Mouse (Mus musculus): ENCODE results near the gene Rhpn2.
"Not testable (repeated sequence)": the region's sequence is repeated elsewhere in the genome, so short reads cannot be mapped to it uniquely, and the experiment has no call there.

Gene Rhpn2

DNA sequence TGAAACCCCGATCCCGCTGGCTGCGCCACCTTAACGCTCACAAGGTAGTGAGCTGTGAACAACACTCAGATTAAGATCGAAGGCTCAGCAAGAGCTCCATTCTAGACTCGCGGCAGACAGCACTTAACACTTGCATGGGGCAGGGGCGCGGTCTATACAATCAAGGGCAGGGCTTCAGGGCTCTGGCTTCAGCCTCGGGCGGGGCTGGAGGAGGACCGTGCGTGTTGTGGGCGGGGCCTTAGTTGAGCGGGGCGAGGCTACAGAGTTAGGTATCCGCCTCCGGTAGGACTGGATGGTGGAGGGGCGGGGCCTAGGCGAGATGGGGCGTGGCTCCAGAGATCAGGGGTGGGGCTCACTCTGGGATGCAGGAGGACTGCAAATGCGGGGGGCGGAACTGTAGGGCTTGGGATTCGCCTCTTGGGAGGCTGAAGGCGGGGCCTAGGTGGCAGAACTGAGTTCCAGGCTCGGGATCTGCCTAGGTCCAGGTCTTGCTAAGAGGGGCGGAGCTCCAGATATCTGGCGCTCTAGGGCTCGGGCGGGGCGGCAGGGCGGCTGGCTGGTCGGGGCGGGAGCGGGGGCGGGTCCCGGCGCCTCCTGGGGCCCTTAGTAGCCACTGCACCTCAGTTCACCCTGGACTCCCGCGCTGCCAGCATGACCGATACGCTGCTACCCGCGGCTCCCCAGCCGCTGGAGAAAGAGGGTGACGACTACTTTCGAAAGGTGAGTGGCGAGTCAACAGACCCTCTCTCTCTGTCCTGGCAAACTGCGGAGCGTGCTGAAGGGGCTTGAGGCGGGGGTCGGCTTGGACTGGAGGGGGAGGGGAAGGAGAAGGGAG is at the start of gene Rhpn2:
Rhpn2 (plus strand) TSS at position 479 of the 835 bp plus-strand sequence.
- peak; percentile 100 for DNase-seq

DNA sequence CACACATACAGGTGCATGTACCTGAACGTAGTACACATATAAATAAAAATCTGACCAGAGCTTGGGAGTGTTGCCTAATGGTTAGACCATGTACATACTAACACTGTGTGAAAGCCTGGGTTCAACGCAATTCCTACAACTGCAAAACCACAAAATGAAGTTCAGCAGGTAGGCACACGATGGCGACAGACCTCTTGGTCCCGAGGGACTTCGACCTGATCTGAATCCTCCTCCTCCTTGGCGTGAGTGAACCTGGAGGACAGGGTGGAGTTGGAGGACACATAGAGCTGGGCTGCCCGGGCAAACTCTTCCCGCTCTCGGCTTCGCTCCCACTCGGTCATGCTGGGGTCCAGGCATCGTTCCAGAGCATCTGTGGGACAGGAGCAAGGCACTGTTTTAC is 40.5 kb upstream of the Rhpn2 start:
- no peak for DNase-seq

DNA sequence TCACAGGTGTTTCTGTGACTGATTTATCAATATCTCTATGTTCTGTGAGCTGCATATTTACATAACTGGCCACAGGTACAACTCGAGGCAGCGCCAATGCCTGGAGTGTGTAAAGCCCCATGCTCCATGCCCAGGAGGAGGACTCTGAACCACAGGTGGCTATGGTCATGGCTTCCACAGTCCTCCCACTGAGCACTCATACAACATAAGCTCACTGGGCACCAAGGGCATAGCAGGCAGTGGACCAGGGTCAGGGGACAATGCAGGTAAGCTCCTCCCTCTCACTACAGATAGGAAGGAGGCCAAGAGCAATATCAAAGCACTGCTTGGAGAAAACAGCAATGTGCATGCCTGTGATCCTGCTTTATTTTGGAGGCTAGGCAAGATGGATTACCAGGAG is 38.3 kb upstream of the Rhpn2 start:
- no peak for DNase-seq

GRCm38 (mm10) chr7:35297886-35298285 is 36.1 kb upstream of the Rhpn2 start:
- DNase-seq = no peak

DNA sequence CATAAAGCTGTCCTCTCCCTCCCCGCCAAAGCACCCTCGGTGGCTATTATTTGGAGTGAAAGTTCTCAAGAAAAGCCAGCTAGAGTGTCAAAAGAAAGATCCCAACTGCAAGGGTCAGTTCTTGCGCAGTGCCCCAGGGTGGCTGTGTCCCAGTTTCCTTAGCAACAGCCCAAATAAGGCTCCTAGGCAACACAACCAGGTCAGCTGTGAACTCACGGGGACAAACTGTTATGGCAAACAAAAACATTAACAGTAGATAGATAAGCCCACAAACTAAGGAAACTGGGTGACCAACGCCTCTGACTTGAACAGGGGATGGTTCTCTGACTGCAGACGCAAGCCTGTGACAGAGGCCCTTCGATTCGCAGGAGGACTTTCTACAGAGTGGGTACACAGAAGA is 34.3 kb upstream of the Rhpn2 start:
- peak; percentile 12 for DNase-seq

- DNase-seq = no peak
Observed at GRCm38 (mm10) chr7:35300792-35301191, 33.2 kb upstream of the Rhpn2 start.

DNA sequence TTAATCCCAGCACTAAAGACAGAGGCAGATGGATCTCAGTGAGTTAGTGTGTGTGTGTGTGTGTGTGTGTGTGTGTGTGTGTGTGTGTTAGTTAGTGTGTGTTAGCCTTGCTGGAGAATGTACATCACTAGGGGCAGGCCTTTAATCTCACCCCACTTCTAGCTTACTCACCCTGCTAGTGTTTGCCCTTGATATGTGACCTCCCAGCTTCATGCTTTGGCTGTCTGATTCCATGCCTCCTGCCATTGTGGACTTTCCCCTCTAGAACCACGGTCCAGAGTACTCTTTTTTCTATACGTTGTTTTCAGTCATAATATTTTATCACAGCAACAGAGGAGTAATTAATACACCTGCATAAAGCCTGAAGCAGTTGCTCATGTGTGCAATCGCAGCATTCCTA is 22.8 kb upstream of the Rhpn2 start:
- no peak for DNase-seq

DNA sequence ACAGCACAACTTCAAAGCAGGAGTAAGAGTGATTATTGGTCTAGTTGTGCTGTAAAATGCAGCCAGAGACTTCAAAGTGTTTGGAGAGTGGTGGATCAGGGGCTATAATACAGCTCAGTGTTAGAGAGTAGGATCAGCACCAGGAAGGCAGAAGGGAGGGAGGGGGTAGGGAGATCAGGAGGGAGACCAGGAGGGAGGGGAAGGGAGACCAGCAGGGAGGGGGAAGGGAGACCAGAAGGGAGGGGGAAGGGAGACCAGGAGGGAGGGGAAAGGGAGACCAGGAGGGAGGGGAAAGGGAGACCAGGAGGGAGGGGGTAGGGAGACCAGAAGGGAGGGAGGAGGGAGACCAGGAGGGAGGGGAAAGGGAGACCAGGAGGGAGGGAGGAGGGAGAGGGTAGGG is 19.8 kb upstream of the Rhpn2 start:
- no peak for DNase-seq

DNA sequence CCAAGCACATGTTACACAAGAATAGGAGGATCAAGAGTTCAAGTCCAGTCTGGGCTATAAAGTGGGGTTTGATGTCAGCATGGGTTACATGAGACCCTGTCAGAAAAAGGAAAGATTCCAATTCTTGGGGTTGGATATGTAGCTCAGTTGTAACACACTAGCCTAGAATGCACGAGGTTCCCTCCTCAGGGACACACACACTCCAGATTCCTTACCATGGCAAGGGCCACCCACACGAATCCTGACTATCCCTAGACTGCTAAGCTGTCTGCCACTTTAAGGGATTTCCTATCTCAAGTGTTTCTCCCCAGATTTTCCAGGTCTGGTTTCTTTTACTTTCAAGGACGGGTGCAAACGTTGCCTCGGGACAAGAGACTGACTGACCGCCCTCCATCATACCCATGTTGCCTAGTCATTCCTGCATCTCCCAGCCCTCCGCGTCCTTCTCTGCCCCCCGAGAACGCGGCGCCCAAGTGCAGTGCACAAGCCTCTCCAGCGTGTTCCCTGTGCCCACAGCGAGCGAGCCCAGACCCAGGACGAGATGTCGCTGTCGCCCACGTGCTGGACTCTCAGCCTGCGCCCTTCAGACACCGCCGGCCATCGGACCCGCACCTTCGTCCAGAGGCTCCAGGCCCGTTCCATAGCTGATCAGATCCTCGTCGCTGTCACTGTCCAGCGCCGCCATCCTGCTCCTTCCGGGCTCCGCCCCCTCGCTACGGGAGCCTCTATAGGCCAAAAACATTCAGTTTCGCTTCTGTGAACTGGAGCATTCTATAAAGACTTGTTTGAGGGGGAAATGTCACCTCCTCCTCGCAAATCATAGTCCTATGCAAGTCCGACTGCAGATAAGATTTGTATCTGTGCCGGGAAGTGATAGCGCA is 16.0 kb upstream of the Rhpn2 start, which contains the start of gene Gpatch1:
Gpatch1 (minus strand) TSS at position 712 of the 881 bp plus-strand sequence.
- DNase-seq = peak; percentile 95

GRCm38 (mm10) chr7:35319221-35319620 is 14.7 kb upstream of the Rhpn2 start:
- not testable (repeated sequence) for DNase-seq

GRCm38 (mm10) chr7:35319755-35320154 is 14.2 kb upstream of the Rhpn2 start:
- no peak for DNase-seq

- no peak for DNase-seq
Observed at GRCm38 (mm10) chr7:35322161-35322560, 11.8 kb upstream of the Rhpn2 start.

DNA sequence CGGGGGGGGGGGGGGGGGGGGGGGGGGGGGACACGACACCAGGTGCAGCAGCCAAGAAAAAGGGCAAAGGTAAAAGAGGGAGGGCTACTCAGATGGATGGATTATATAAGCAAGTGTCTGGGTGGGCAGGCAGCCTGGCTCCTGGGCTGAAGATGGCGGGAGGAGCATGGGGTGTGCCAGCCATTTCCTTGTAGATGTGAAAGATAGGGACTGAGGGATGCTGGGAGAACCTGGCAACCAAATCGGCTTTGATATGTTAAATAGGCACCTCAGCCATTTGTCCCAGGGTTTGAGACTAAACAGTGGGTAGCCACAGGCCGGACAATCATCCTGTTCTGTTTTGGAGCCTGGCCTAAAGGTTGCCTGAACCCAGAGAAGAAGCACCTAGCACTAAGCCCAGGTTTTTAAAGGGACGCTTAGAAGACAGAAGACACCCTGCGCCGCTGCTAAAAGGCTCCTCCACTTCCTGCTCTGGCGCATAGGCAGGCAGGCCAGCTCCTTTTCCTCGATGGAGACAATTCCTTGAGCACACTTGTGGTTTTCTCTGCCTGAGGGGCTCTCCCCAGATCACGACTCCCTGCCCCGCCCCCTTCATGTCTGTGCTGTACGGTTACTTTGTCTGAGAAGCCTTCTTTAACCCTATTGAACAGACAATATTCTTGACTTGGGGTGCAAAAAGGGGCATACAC is 11.1 kb upstream of the Rhpn2 start:
- no peak for DNase-seq

- peak; percentile 74 for DNase-seq
Observed at GRCm38 (mm10) chr7:35331590-35331989, 2.4 kb upstream of the Rhpn2 start.

DNA sequence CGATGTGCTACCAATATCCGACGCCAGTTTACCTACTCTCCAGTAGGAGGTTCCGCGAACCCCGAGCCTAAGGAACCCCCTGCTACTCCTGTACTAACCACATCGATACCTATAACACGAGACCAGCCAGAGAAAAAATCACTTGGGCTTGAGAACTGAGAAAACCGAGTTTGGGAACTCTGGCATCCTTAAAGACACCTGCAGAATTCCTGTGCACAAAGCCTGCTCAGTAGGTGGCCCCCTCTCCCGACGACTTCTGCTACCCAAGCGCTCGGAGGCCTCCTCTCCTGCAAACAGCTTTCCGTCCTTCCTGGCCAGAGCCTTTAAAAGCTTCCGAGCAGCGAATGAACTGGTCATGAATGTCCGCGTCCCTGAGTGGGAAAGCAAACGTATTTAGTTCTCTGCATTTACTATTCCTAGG is 729 bp upstream of the Rhpn2 start:
- DNase-seq = peak; percentile 62

DNA sequence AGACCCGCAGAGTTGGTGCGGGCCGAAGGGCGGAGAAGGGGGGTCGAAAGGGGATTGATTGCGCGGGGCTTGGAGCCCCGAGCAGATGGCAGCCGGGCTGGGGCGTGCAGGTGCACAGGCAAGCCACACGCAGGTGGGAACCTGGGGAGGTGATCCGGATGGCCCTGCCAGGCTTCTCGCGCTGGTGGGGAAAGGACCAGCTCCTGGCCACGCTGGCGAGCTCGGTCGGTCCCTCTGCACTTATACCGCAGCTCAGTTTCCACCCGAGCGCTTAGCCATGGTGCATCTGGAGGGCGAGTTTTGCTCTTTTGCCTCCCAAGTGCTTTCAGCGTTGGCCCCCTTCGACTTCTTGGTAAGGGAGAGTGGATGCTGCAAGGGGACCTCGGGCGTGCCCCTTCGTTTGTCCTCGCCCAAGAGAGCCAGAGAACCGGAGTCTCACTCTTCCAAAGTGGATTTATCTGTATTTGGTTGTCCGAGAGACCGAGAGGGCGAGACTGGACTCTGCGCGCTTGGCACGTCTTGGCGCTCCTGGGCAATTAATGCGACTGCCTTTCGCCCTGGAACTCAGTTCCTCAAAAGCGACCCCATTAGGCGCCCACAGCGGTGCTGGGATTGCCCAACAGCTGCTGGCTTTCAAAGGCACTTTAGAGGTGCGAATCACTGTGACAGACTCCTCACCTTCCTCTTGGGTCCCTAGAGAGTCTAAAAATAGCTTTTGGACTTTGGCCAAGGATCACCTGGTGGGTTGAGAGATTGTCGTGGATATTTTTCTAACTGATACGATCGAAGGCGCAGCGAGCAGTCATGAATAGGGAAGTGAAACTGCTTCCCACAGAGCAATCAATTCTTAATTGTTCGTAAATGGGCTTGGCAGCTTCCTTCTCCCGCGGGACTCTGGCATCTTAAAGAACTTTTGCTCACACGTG is 820 bp downstream of the Rhpn2 start:
- peak; percentile 49 for DNase-seq

DNA sequence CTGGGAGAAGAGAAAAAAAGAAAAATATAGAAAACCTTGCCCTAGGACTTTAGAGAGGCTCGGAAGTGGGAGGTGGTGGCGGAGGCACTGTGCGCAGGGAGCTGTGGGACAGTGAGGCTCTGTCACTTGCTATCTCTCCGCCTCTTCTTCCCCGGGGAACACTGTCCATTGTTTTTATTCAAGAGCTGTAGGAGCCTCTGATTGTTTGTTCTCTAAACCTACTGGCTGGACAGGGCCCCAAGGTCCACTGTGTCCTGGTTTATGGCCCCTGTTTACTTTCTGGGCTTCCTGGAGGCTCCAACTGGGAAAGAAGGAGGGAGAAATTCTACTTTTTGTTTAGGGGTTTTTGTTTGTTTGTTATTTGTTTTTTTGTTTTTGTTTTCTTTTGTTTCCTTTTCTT is 6.2 kb downstream of the Rhpn2 start:
- DNase-seq = no peak

GRCm38 (mm10) chr7:35341282-35341681 is 7.3 kb downstream of the Rhpn2 start:
- peak; percentile 33 for DNase-seq

DNA sequence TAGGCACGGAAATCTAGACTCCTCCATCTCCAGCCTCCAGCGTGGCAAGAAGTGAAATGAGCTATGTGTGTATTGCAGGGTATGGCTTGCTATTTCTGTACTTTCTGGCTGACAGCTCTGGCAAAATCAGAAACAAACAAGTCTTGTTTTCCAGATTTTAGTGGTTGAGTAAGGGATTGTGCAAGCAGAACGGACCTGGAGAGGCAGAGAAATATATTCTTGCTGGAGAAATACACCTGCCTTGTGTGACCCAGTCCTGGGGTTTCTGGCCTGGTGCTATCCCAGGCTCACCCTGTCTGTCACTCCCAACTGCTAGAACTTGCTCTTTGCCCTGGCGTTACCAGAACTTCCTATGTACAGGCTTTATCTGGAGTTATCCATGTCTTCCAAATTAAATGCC is 8.5 kb downstream of the Rhpn2 start:
- DNase-seq = no peak

- no peak for DNase-seq
Observed at GRCm38 (mm10) chr7:35344785-35345330, 10.9 kb downstream of the Rhpn2 start.

- DNase-seq = no peak
Observed at GRCm38 (mm10) chr7:35347918-35348700, 14.1 kb downstream of the Rhpn2 start.

All from kidney, postnatal 14 days (tissue).